Mouse (Mus musculus): ENCODE results near the gene 1700049E17Rik1. TPM values are rescaled to one million over a fixed set of nuclear protein-coding genes. Genes with fewer than 3 reads are reported as not detected.
"Not testable (repeated sequence)": the region's sequence is repeated elsewhere in the genome, so short reads cannot be mapped to it uniquely, and the experiment has no call there.

The 1700049E17Rik1 gene
- polyA plus RNA-seq (2012; rRNA removed) (not detected in 2 replicates), polyA plus RNA-seq (2014; fragmentation: Nextera tagmentation; extraction: Ambion mirVana) (not detected in 2 replicates)

- H3K27me3 ChIP-seq (ENCODE audit: control insufficient read depth, insufficient read depth, low read length); H3K9ac ChIP-seq (replicated peaks); ATAC-seq (ENCODE audit: insufficient read depth); H3K36me3 ChIP-seq (replicated peaks; ENCODE audit: control insufficient read depth, insufficient read depth, low read depth); DNase-seq (ENCODE audit: low read depth in 3 of 3, low spot score in 3 of 3); H3K4me2 ChIP-seq (ENCODE audit: low read depth); H3K27ac ChIP-seq; H3K4me1 ChIP-seq (replicated peaks; ENCODE audit: control insufficient read depth in 2 of 2, insufficient read depth in 2 of 2, low read length in 1 of 2); H3K9me3 ChIP-seq (ENCODE audit: control insufficient read depth, low read length); H3K4me3 ChIP-seq (ENCODE audit: insufficient read depth in 1 of 2, low read depth in 2 of 2, low read length in 2 of 2): not testable (repeated sequence)
- WGBS (ENCODE audit: insufficient replicate concordance), result no CpG with 5 or more reads among the region's 1 CpGs
Measured at GRCm38 (mm10) chr14:41924649-41925048, at the start of gene 1700049E17Rik1. Gene 1700049E17Rik1, plus strand, starts transcription at chr14:41924949.

GRCm38 (mm10) chr14:41907190-41907589, 17.6 kb upstream of the 1700049E17Rik1 start, which contains the start of gene Gm7980:
Gene Gm7980, minus strand, starts transcription at chr14:41907290.
- WGBS (ENCODE audit: insufficient replicate concordance), result no CpG with 5 or more reads among the region's 2 CpGs
- not testable (repeated sequence) for H3K27me3 ChIP-seq (ENCODE audit: control insufficient read depth, insufficient read depth, low read length); H3K4me2 ChIP-seq (ENCODE audit: low read depth); H3K4me1 ChIP-seq (replicated peaks; ENCODE audit: control insufficient read depth in 2 of 2, insufficient read depth in 2 of 2, low read length in 1 of 2); H3K27ac ChIP-seq; DNase-seq (ENCODE audit: low read depth in 3 of 3, low spot score in 3 of 3); ATAC-seq (ENCODE audit: insufficient read depth); H3K4me3 ChIP-seq (ENCODE audit: insufficient read depth in 1 of 2, low read depth in 2 of 2, low read length in 2 of 2); H3K9me3 ChIP-seq (ENCODE audit: control insufficient read depth, low read length); H3K36me3 ChIP-seq (replicated peaks; ENCODE audit: control insufficient read depth, insufficient read depth, low read depth); H3K9ac ChIP-seq (replicated peaks)

- H3K27ac ChIP-seq; ATAC-seq (ENCODE audit: insufficient read depth); DNase-seq (ENCODE audit: low read depth in 3 of 3, low spot score in 3 of 3); H3K36me3 ChIP-seq (replicated peaks; ENCODE audit: control insufficient read depth, insufficient read depth, low read depth); H3K9me3 ChIP-seq (ENCODE audit: control insufficient read depth, low read length); H3K4me1 ChIP-seq (replicated peaks; ENCODE audit: control insufficient read depth in 2 of 2, insufficient read depth in 2 of 2, low read length in 1 of 2); H3K4me3 ChIP-seq (ENCODE audit: insufficient read depth in 1 of 2, low read depth in 2 of 2, low read length in 2 of 2); H3K9ac ChIP-seq (replicated peaks); H3K27me3 ChIP-seq (ENCODE audit: control insufficient read depth, insufficient read depth, low read length); H3K4me2 ChIP-seq (ENCODE audit: low read depth): not testable (repeated sequence)
- 46% methylated on average over 1 of the region's 2 CpGs for WGBS (ENCODE audit: insufficient replicate concordance)
Measured at GRCm38 (mm10) chr14:41943695-41944094, 18.9 kb downstream of the 1700049E17Rik1 start, which contains the start of gene 1700024B05Rik. Gene 1700024B05Rik, plus strand, starts transcription at chr14:41943995.

- H3K9me3 ChIP-seq (ENCODE audit: control insufficient read depth, low read length); H3K36me3 ChIP-seq (replicated peaks; ENCODE audit: control insufficient read depth, insufficient read depth, low read depth); H3K4me2 ChIP-seq (ENCODE audit: low read depth); H3K4me1 ChIP-seq (replicated peaks; ENCODE audit: control insufficient read depth in 2 of 2, insufficient read depth in 2 of 2, low read length in 1 of 2); ATAC-seq (ENCODE audit: insufficient read depth); DNase-seq (ENCODE audit: low read depth in 3 of 3, low spot score in 3 of 3); H3K27me3 ChIP-seq (ENCODE audit: control insufficient read depth, insufficient read depth, low read length); H3K27ac ChIP-seq; H3K9ac ChIP-seq (replicated peaks); H3K4me3 ChIP-seq (ENCODE audit: insufficient read depth in 1 of 2, low read depth in 2 of 2, low read length in 2 of 2): not testable (repeated sequence)
- 39% methylated on average over 4 of the region's 4 CpGs for WGBS (ENCODE audit: insufficient replicate concordance)
Measured at GRCm38 (mm10) chr14:41964095-41964494, 39.3 kb downstream of the 1700049E17Rik1 start.

- DNase-seq (ENCODE audit: low read depth in 3 of 3, low spot score in 3 of 3); H3K9me3 ChIP-seq (ENCODE audit: control insufficient read depth, low read length); H3K27ac ChIP-seq; ATAC-seq (ENCODE audit: insufficient read depth); H3K4me2 ChIP-seq (ENCODE audit: low read depth); H3K9ac ChIP-seq (replicated peaks); H3K36me3 ChIP-seq (replicated peaks; ENCODE audit: control insufficient read depth, insufficient read depth, low read depth); H3K4me3 ChIP-seq (ENCODE audit: insufficient read depth in 1 of 2, low read depth in 2 of 2, low read length in 2 of 2); H3K4me1 ChIP-seq (replicated peaks; ENCODE audit: control insufficient read depth in 2 of 2, insufficient read depth in 2 of 2, low read length in 1 of 2); H3K27me3 ChIP-seq (ENCODE audit: control insufficient read depth, insufficient read depth, low read length): not testable (repeated sequence)
- 50% methylated on average over 1 of the region's 1 CpGs for WGBS (ENCODE audit: insufficient replicate concordance)
Measured at GRCm38 (mm10) chr14:41967827-41968226, 43.1 kb downstream of the 1700049E17Rik1 start, which contains the start of gene Gm6401. Gene Gm6401, minus strand, starts transcription at chr14:41967927.

GRCm38 (mm10) chr14:41968596-41968995, 43.8 kb downstream of the 1700049E17Rik1 start:
- not testable (repeated sequence) for ATAC-seq (ENCODE audit: insufficient read depth); H3K4me2 ChIP-seq (ENCODE audit: low read depth); H3K9ac ChIP-seq (replicated peaks); H3K4me3 ChIP-seq (ENCODE audit: insufficient read depth in 1 of 2, low read depth in 2 of 2, low read length in 2 of 2); H3K4me1 ChIP-seq (replicated peaks; ENCODE audit: control insufficient read depth in 2 of 2, insufficient read depth in 2 of 2, low read length in 1 of 2); H3K9me3 ChIP-seq (ENCODE audit: control insufficient read depth, low read length); H3K36me3 ChIP-seq (replicated peaks; ENCODE audit: control insufficient read depth, insufficient read depth, low read depth); H3K27me3 ChIP-seq (ENCODE audit: control insufficient read depth, insufficient read depth, low read length); DNase-seq (ENCODE audit: low read depth in 3 of 3, low spot score in 3 of 3); H3K27ac ChIP-seq
- 37% methylated on average over 3 of the region's 3 CpGs for WGBS (ENCODE audit: insufficient replicate concordance)

Other genes with a start within 250 kb of the 1700049E17Rik1 start
- not detected in 2 replicates for gene Gm8068, start 223.1 kb upstream of the 1700049E17Rik1 start, polyA plus RNA-seq (2012; rRNA removed)
- not detected in 2 replicates for gene Gm8068, start 223.1 kb upstream of the 1700049E17Rik1 start, polyA plus RNA-seq (2014; fragmentation: Nextera tagmentation; extraction: Ambion mirVana)
- not detected in 2 replicates for gene Gm7929, start 174.3 kb upstream of the 1700049E17Rik1 start, polyA plus RNA-seq (2012; rRNA removed)
- gene Gm7929, start 174.3 kb upstream of the 1700049E17Rik1 start, polyA plus RNA-seq (2014; fragmentation: Nextera tagmentation; extraction: Ambion mirVana), result not detected in 2 replicates
- not detected in 2 replicates for gene Gm47189, start 152.5 kb upstream of the 1700049E17Rik1 start, polyA plus RNA-seq (2012; rRNA removed)
- not detected in 2 replicates for gene Gm47189, start 152.5 kb upstream of the 1700049E17Rik1 start, polyA plus RNA-seq (2014; fragmentation: Nextera tagmentation; extraction: Ambion mirVana)
- not detected in 2 replicates for gene Gm7980, start 17.7 kb upstream of the 1700049E17Rik1 start, polyA plus RNA-seq (2012; rRNA removed)
- gene Gm7980, start 17.7 kb upstream of the 1700049E17Rik1 start, polyA plus RNA-seq (2014; fragmentation: Nextera tagmentation; extraction: Ambion mirVana), result not detected in 2 replicates
- not detected in 2 replicates for gene 1700024B05Rik, start 19.0 kb downstream of the 1700049E17Rik1 start, polyA plus RNA-seq (2012; rRNA removed)
- not detected in 2 replicates for gene 1700024B05Rik, start 19.0 kb downstream of the 1700049E17Rik1 start, polyA plus RNA-seq (2014; fragmentation: Nextera tagmentation; extraction: Ambion mirVana)
- gene Gm6401, start 43.0 kb downstream of the 1700049E17Rik1 start, polyA plus RNA-seq (2012; rRNA removed), result not detected in 2 replicates
- not detected in 2 replicates for gene Gm6401, start 43.0 kb downstream of the 1700049E17Rik1 start, polyA plus RNA-seq (2014; fragmentation: Nextera tagmentation; extraction: Ambion mirVana)
- not detected in 2 replicates for gene Gm3543, start 58.4 kb downstream of the 1700049E17Rik1 start, polyA plus RNA-seq (2012; rRNA removed)
- not detected in 2 replicates for gene Gm3543, start 58.4 kb downstream of the 1700049E17Rik1 start, polyA plus RNA-seq (2014; fragmentation: Nextera tagmentation; extraction: Ambion mirVana)
- gene Gm7951, start 192.4 kb downstream of the 1700049E17Rik1 start, polyA plus RNA-seq (2012; rRNA removed), result not detected in 2 replicates
- not detected in 2 replicates for gene Gm7951, start 192.4 kb downstream of the 1700049E17Rik1 start, polyA plus RNA-seq (2014; fragmentation: Nextera tagmentation; extraction: Ambion mirVana)
- gene Gm17027, start 237.7 kb downstream of the 1700049E17Rik1 start, polyA plus RNA-seq (2012; rRNA removed), result not detected in 2 replicates
- gene Gm17027, start 237.7 kb downstream of the 1700049E17Rik1 start, polyA plus RNA-seq (2014; fragmentation: Nextera tagmentation; extraction: Ambion mirVana), result not detected in 2 replicates

Measured in liver, embryonic 14.5 days (tissue).